ENCODE assay signal across 22 mouse cellular contexts in genomic region chr19:6381238-6381637, GRCm38 (mm10). TPM values are rescaled to one million over a fixed set of nuclear protein-coding genes. Genes with fewer than 3 reads are reported as not detected.
"Had no signal": no experiment of that assay in that cellular context is flagged by ENCODE, and none has a peak within 500 bp of the region (broad histone marks: within the 10 kb centered on the region; RNA-seq: fewer than 3 reads in every experiment).

No protein-coding gene starts in this region.

- H3K4me3 ChIP-seq: lung, embryonic 15.5 days; megakaryocyte, embryonic 14.5 days; midbrain, embryonic 13.5 days; midbrain, embryonic 15.5 days; neural tube, embryonic 13.5 days; neural tube, embryonic 15.5 days had no signal

- DNase-seq: liver, postnatal 0 days; lung, adult 2 months; lung, postnatal 14 days; lung, postnatal 36 days; retina, postnatal 1 day; right cerebral cortex, adult 18-20 months; right cerebral cortex, postnatal 25 days; right cerebral cortex, postnatal 4 days; spleen, adult 18-20 months; thymus, adult 18-20 months; thymus, postnatal 14 days; thymus, postnatal 36 days had no signal

- H3K4me2 ChIP-seq: lung, embryonic 15.5 days; midbrain, embryonic 11.5 days; midbrain, embryonic 13.5 days; midbrain, embryonic 15.5 days; neural tube, embryonic 13.5 days; neural tube, embryonic 15.5 days had no signal

- H3K27me3 ChIP-seq: lung, embryonic 15.5 days; midbrain, embryonic 13.5 days; midbrain, embryonic 15.5 days; neural tube, embryonic 13.5 days; neural tube, embryonic 15.5 days had no signal

RNA-seq across cellular contexts. Expression of gene Nrxn2, which starts 37.3 kb away (rescaled TPM):
- total RNA-seq: megakaryocyte progenitor cell, adult 5-6 weeks; monocyte, adult 5-6 weeks had no signal
- polyA plus RNA-seq: macrophage had no signal
